Mouse (Mus musculus) lung, embryonic 16.5 days (tissue): Measurements from ENCODE around the gene Pdpn. TPM values are rescaled to one million over a fixed set of nuclear protein-coding genes. Genes with fewer than 3 reads are reported as not detected.

Experiments
- ATAC-seq: fragments of 200-750 bp; cut with Nextera tagmentation; 2 replicates; pipeline ENCODE4 v1.8.0; 2017; ENCODE audit warnings: low read depth, mild to moderate bottlenecking, moderate library complexity
- H3K27ac ChIP-seq: fragments of 300-500 bp; sonication (generic); 2 replicates; pipeline ENCODE4 v1.5.1; 2014; ENCODE audit warnings: mild to moderate bottlenecking, control low read depth, low read length
- H3K27me3 ChIP-seq: fragments of 300-500 bp; sonication (generic); 2 replicates; pipeline ENCODE4 v1.6.1; 2014; ENCODE audit warnings: low read depth, low read length, mixed read lengths; ENCODE audit not compliant: control insufficient read depth, insufficient read depth
- H3K36me3 ChIP-seq: fragments of 300-500 bp; sonication (generic); 2 replicates; pipeline ENCODE4 v1.6.1; 2014; ENCODE audit warnings: low read length; ENCODE audit not compliant: control insufficient read depth, insufficient read depth
- H3K4me1 ChIP-seq: fragments of 300-500 bp; sonication (generic); replicated peaks from 2 replicates; pipeline ENCODE4 v1.6.1; 2014; ENCODE audit warnings: low read length, mixed read lengths; ENCODE audit not compliant: control insufficient read depth, insufficient read depth
- H3K4me2 ChIP-seq: fragments of 300-500 bp; sonication (generic); 2 replicates; pipeline ENCODE4 v1.6.1; 2014; ENCODE audit warnings: low read depth, low read length, control low read depth
- H3K4me3 ChIP-seq: fragments of 300-500 bp; sonication (generic); 2 replicates; pipeline ENCODE4 v1.5.1; 2014; ENCODE audit warnings: mild to moderate bottlenecking, low read length, control low read depth
- H3K9ac ChIP-seq: fragments of 300-500 bp; sonication (generic); 2 replicates; pipeline ENCODE4 v1.6.1; 2014; ENCODE audit warnings: low read length, control low read depth
- H3K9me3 ChIP-seq: fragments of 300-500 bp; sonication (generic); 2 replicates; pipeline ENCODE4 v1.6.1; 2016; ENCODE audit warnings: low read length; ENCODE audit not compliant: control insufficient read depth
- WGBS: fragments of 180-500 bp; shearing (Covaris S2); extraction: QIAGEN DNeasy Blood & Tissue Kit; methylation state at CpG from one replicate; pipeline ENCODE4 v1.1.7; 2014; 5-methylcytosine and 5-hydroxymethylcytosine counted together
- polyA plus RNA-seq: library from polyadenylated mRNA; unstranded; fragments of >200 nt; fragmentation: Nextera tagmentation; extraction: Ambion mirVana; gene quantifications from 2 replicates; pipeline ENCODE4 v1.2.1, GENCODE M21; 2015

Gene Pdpn
- polyA plus RNA-seq, 1 experiment from 2014 or later: 58.2 TPM

GRCm38 (mm10) chr4:143287065-143287464 is 12.3 kb downstream of the Pdpn start:
- WGBS: 44% methylated on average over 4 of the region's 4 CpGs
- no peak overlapping the region for H3K9ac ChIP-seq
- H3K36me3 ChIP-seq: no peaks in the 10 kb centered on the region
- no peak overlapping the region for H3K27ac ChIP-seq
- 0 out of 2 replicates have a peak, but pooled peaks have one; percentile 27 for ATAC-seq
- no peaks in the 10 kb centered on the region for H3K27me3 ChIP-seq
- no peaks in the 10 kb centered on the region for H3K9me3 ChIP-seq
- H3K4me2 ChIP-seq: no peak overlapping the region
- H3K4me3 ChIP-seq: no peak overlapping the region
- peaks cover 11% of the 10 kb centered on the region for H3K4me1 ChIP-seq

DNA sequence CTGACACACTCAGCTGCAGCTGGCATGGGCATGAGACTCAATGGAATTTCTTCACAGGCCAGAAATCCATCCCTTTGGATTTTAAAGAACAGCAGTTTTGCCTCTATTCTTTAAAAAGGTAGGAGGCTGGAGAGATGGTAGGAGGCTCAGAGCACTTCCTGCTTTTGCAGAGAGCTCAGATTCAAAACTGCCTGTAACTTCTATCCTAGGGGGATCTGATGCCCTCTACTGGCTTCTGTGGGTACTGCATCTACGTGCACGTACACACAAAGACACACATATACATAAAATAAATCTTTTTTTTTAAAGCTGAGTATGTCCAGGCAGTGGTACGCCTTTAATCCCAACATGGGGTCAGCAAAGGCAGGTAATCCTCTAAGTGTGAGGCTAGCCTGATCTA is 19.2 kb downstream of the Pdpn start:
- peaks cover 13% of the 10 kb centered on the region; the same call in 1 of the 2 replicates for H3K4me1 ChIP-seq
- H3K36me3 ChIP-seq: no peaks in the 10 kb centered on the region
- H3K4me3 ChIP-seq: no peak overlapping the region
- no peaks in the 10 kb centered on the region for H3K27me3 ChIP-seq
- no peak for ATAC-seq
- H3K9me3 ChIP-seq: peaks cover 3% of the 10 kb centered on the region; the same call in 1 of the 2 replicates
- H3K27ac ChIP-seq: peak overlapping the region; percentile 17; the same call in 1 of the 2 replicates
- 77% methylated on average over 3 of the region's 3 CpGs for WGBS
- no peak overlapping the region for H3K4me2 ChIP-seq
- no peak overlapping the region for H3K9ac ChIP-seq

DNA sequence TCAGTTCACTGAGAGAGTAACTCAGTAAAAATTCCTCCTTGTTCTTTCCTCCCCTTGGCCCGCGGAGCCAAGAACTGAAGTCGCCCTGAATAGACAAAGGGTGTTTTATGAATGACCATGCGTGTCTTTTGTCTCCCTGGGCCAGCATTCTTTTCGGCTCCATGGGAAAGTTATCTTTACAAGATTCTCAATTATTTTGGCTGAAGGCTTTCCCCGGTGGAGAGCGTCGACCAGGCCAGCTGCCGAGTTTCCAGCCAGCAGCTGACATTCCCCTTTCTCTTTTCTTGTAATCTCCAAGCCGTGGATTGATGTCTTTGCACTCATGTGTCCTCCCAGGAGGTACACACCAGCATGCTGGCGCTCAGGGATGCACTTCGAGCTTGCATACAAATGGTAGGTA is 19.7 kb downstream of the Pdpn start:
- Histone ChIP-seq H3K27ac (peak overlapping the region; percentile 14; the same call in 1 of the 2 replicates), H3K4me2 (no peak overlapping the region), H3K4me3 (no peak overlapping the region), H3K36me3 (no peaks in the 10 kb centered on the region), H3K9me3 (peaks cover 3% of the 10 kb centered on the region; the same call in 1 of the 2 replicates), H3K27me3 (no peaks in the 10 kb centered on the region), H3K4me1 (peaks cover 13% of the 10 kb centered on the region; the same call in 1 of the 2 replicates), H3K9ac (no peak overlapping the region)
- ATAC-seq: peak; percentile 23; the same call in 1 of the 2 replicates
- WGBS: 31% methylated on average over 12 of the region's 12 CpGs

GRCm38 (mm10) chr4:143279016-143279415 is 20.3 kb downstream of the Pdpn start:
- no peak overlapping the region for H3K9ac ChIP-seq
- no peaks in the 10 kb centered on the region for H3K27me3 ChIP-seq
- WGBS: 75% methylated on average over 5 of the region's 5 CpGs
- ATAC-seq: no peak
- H3K36me3 ChIP-seq: no peaks in the 10 kb centered on the region
- H3K4me1 ChIP-seq: peaks cover 13% of the 10 kb centered on the region; the same call in 1 of the 2 replicates
- no peak overlapping the region for H3K4me2 ChIP-seq
- H3K4me3 ChIP-seq: no peak overlapping the region
- peak overlapping the region; percentile 38 for H3K27ac ChIP-seq
- peaks cover 3% of the 10 kb centered on the region; the same call in 1 of the 2 replicates for H3K9me3 ChIP-seq

DNA sequence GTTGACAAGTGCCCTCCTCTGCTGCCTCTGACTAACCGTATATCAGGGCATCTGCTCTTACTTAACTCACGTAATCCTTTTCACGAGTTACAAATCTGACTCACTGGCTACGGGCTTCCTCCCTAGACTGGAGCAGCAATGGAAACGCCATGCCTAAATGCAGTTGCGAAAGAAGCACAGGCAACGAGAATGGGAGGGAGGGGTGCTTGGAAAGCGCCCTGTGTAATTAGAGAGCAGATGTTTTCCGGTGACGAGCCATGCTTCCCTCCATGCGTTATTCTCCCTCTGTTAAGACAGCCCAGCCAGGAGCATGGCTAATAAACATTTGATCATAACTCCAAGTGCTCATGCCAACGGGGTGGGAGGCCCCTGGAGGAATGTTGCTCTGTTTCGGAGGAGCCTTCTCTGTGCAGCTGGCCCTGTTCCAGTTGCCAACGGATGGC is 20.9 kb downstream of the Pdpn start:
- ATAC-seq: peak; percentile 86
- Histone ChIP-seq H3K9me3 (peaks cover 3% of the 10 kb centered on the region; the same call in 1 of the 2 replicates), H3K9ac (no peak overlapping the region), H3K27me3 (no peaks in the 10 kb centered on the region), H3K4me2 (peak overlapping the region; percentile 11; the same call in 1 of the 2 replicates), H3K27ac (peak overlapping the region; percentile 38), H3K4me3 (no peak overlapping the region), H3K4me1 (peaks cover 13% of the 10 kb centered on the region; the same call in 1 of the 2 replicates), H3K36me3 (no peaks in the 10 kb centered on the region)
- 23% methylated on average over 14 of the region's 14 CpGs for WGBS

DNA sequence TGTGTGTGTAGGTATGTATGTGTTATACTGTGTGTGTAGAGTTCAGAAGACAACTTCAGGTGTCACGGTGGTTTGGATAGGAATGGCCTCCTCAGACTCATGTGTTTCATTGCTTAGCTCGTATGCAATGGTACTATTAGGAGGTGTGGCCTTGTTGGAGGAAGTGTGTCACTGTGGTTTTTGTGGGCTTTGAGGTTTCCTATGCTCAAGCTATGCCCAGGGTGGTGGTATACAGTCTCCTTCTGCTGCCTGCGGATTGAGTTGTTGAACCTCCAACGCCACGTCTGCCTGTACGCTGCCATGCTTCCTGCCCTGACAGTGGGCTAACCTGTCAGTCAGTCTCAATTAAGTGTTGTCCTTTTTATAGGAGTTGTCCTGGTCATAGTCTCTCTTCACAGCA is 22.0 kb downstream of the Pdpn start:
- H3K4me1 ChIP-seq: peaks cover 13% of the 10 kb centered on the region; the same call in 1 of the 2 replicates
- H3K9me3 ChIP-seq: peaks cover 3% of the 10 kb centered on the region; the same call in 1 of the 2 replicates
- no peaks in the 10 kb centered on the region for H3K27me3 ChIP-seq
- H3K36me3 ChIP-seq: no peaks in the 10 kb centered on the region
- no peak overlapping the region for H3K27ac ChIP-seq
- no peak for ATAC-seq
- 87% methylated on average over 6 of the region's 6 CpGs for WGBS
- H3K4me2 ChIP-seq: no peak overlapping the region
- H3K9ac ChIP-seq: no peak overlapping the region
- no peak overlapping the region for H3K4me3 ChIP-seq

GRCm38 (mm10) chr4:143271571-143271970 is 27.8 kb downstream of the Pdpn start:
- H3K9ac ChIP-seq: no peak overlapping the region
- no peaks in the 10 kb centered on the region for H3K27me3 ChIP-seq
- no peak overlapping the region for H3K27ac ChIP-seq
- H3K4me1 ChIP-seq: no peaks in the 10 kb centered on the region
- H3K4me3 ChIP-seq: no peak overlapping the region
- no peaks in the 10 kb centered on the region for H3K9me3 ChIP-seq
- WGBS: 74% methylated on average over 6 of the region's 6 CpGs
- no peak overlapping the region for H3K4me2 ChIP-seq
- ATAC-seq: no peak
- H3K36me3 ChIP-seq: no peaks in the 10 kb centered on the region

- no peak for ATAC-seq
- Histone ChIP-seq H3K9ac (no peak overlapping the region), H3K36me3 (no peaks in the 10 kb centered on the region), H3K27me3 (no peaks in the 10 kb centered on the region), H3K9me3 (no peaks in the 10 kb centered on the region), H3K4me2 (no peak overlapping the region), H3K4me1 (no peaks in the 10 kb centered on the region), H3K27ac (no peak overlapping the region), H3K4me3 (no peak overlapping the region)
- 51% methylated on average over 3 of the region's 3 CpGs for WGBS
These were observed 28.5 kb downstream of the Pdpn start for GRCm38 (mm10) chr4:143270903-143271302.

DNA sequence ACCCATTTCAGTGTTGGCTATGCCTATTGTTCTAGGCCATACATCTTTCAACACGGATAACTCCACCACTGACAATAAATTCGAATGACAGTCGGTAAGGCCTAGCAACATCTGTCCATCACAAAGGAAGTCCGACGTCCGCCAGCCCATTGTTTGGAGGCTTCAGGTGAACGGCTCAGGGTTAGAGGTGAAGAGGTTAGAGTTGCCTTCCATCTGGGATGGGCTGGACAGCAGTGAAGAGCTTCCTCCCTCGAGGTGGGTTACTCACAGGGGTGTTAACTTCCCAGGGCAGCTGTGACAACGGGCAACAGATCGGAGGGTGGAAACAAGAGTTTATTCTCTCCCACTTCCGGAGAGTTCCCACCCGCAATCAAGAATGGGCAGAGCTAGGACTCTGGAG is 36.7 kb downstream of the Pdpn start:
- no peak for ATAC-seq
- no peak overlapping the region for H3K9ac ChIP-seq
- no peaks in the 10 kb centered on the region for H3K27me3 ChIP-seq

More for the DNA sequence above, 36.7 kb downstream of the Pdpn start:
- Histone ChIP-seq H3K9me3 (no peaks in the 10 kb centered on the region), H3K4me2 (no peak overlapping the region), H3K27ac (no peak overlapping the region), H3K4me1 (0 out of 2 replicates have a peak, but pooled peaks cover 3% of the 10 kb centered on the region), H3K4me3 (no peak overlapping the region), H3K36me3 (no peaks in the 10 kb centered on the region)
- WGBS: 76% methylated on average over 12 of the region's 12 CpGs
